Mouse (Mus musculus): ENCODE results near the gene Sae1.

DNA sequence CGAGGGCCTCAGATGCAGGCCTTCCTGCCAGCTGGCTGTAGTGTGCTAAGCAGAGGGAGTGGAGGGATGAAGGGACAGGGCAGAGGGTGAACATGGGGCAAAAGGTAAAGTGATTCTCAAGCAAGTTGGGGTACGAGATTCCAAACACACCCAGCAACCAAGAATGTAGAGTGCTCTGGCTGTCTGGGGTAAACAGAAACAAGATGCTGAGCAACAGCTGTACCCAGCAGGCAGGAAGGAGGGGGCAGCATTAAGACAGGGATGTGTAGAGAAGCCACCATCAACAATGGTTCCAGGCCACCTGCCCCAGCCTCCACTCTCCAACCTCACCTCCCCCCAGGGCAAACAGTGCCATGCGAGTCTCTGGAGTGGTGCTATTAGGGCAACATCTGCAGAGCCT is 58.5 kb downstream of the Sae1 start:
- no peak for TF ChIP-seq POLR2A (IDR thresholded peaks at IDR 0.05; ENCODE audit: borderline replicate concordance, extremely low read depth, low read depth, low read length)
- TF ChIP-seq CTCF (IDR thresholded peaks at IDR 0.05; ENCODE audit: insufficient read depth, low read length) = no peak

Measured in lung, adult 2 months (tissue).